Mouse (Mus musculus) heart, adult 2 months (tissue): ENCODE data around the gene Gpn1. TPM values are rescaled to one million over a fixed set of nuclear protein-coding genes. Genes with fewer than 3 reads are reported as not detected.

ENCODE experiments used
- DNase-seq, 2 experiments: peaks; one replicate each; pipeline ENCODE4 v3.0.0; 2021
- H3K27ac ChIP-seq: fragments of 200-600 bp; 2 replicates; pipeline ENCODE4 v1.8.1; 2022
- H3K27me3 ChIP-seq: fragments of 200-500 bp; 2 replicates; pipeline ENCODE4 v1.6.1; 2012; ENCODE audit warnings: mild to moderate bottlenecking, low read length, inconsistent platforms, mixed read lengths; ENCODE audit not compliant: control insufficient read depth, insufficient read depth
- H3K36me3 ChIP-seq: fragments of 200-500 bp; 2 replicates; pipeline ENCODE4 v1.6.1; 2012; ENCODE audit warnings: low read length, inconsistent platforms; ENCODE audit not compliant: control insufficient read depth, insufficient read depth
- H3K4me1 ChIP-seq: fragments of 200-500 bp; 2 replicates; pipeline ENCODE4 v1.6.1; 2011; ENCODE audit warnings: low read length; ENCODE audit not compliant: control insufficient read depth, insufficient read depth
- H3K4me3 ChIP-seq: fragments of 200-600 bp; 2 replicates; pipeline ENCODE4 v1.8.1; 2022
- H3K79me2 ChIP-seq: fragments of 200-500 bp; replicated peaks from 2 replicates; pipeline ENCODE4 v1.6.1; 2012; ENCODE audit warnings: mild to moderate bottlenecking, inconsistent platforms, low read length, moderate library complexity, mixed read lengths; ENCODE audit not compliant: control insufficient read depth, insufficient read depth
- H3K9ac ChIP-seq: fragments of 200-500 bp; 2 replicates; pipeline ENCODE4 v1.6.1; 2012; ENCODE audit warnings: low read depth, mild to moderate bottlenecking, control low read depth, inconsistent platforms, low read length, mixed read lengths
- CTCF ChIP-seq: fragments of 200-600 bp; IDR thresholded peaks from 2 replicates; pipeline ENCODE4 v1.8.1; 2022; ENCODE audit warnings: antibody characterized with exemption, mild to moderate bottlenecking, moderate library complexity
- EP300 ChIP-seq: fragments of 200-500 bp; IDR thresholded peaks from 2 replicates; pipeline ENCODE4 v1.6.1; 2011; ENCODE audit warnings: low read depth, low read length, control low read depth; ENCODE audit not compliant: insufficient read depth
- POLR2A ChIP-seq: fragments of 200-500 bp; IDR thresholded peaks from 2 replicates; pipeline ENCODE4 v1.6.1; 2011; ENCODE audit warnings: mild to moderate bottlenecking, low read depth, low read length, control low read depth; ENCODE audit not compliant: insufficient read depth
- WGBS: fragments of 180-500 bp; shearing (Covaris S2); methylation state at CpG from one replicate; pipeline ENCODE4 v1.1.7; 2018; 5-methylcytosine and 5-hydroxymethylcytosine counted together
- intact Hi-C: fragments of 180-260 bp; cut with DNase I; formaldehyde crosslinking; loops from one replicate; pipeline ENCODE4 v1.15.1; 2025
- polyA plus RNA-seq: library from polyadenylated mRNA; depleted of rRNA; stranded (reverse); fragments of >200 nt; gene quantifications from 2 replicates; pipeline ENCODE4 v1.2.3, GENCODE M21; 2012
- total RNA-seq, 2 experiments: library from RNA; stranded (reverse); gene quantifications; 2 replicates each; pipeline ENCODE4 v1.2.3; 2021

The Gpn1 gene
- total and polyA plus RNA-seq, 3 experiments = 12.9 to 23.1 (median 23.1) TPM

- DNase-seq = no peak
- WGBS = 52% methylated on average over 7 of the region's 7 CpGs
- Histone ChIP-seq H3K36me3 (no peaks in the 10 kb centered on the region), H3K79me2 (no peaks in the 10 kb centered on the region), H3K4me1 (no peaks in the 10 kb centered on the region), H3K4me3 (no peak overlapping the region), H3K27ac (no peak overlapping the region), H3K9ac (no peak overlapping the region), H3K27me3 (no peaks in the 10 kb centered on the region)
- TF ChIP-seq EP300 (no peak), POLR2A (no peak), CTCF (no peak)
- intact Hi-C loops = no loop called here
Observed at GRCm38 (mm10) chr5:31489116-31489769, 5.3 kb upstream of the Gpn1 start.

DNA sequence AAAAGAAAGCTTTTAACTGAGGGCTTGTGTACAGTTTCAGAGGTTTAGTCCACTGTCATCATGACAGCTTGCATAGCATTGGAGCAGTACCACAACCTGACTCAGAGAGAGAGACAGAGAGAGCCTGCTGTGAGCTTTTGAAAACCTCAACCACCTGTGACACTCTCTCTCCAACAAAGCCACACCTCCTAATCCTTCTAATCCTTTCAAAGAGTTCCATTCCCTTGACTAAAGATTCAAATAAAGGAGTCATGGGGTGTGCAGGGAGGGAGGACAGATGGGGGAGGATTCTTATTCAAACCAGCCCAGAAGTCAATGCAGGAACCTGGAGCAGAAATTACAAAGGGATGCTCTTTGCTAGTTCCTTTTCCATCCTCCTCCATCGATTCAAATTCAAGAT is 2.5 kb upstream of the Gpn1 start:
- Histone ChIP-seq H3K27me3 (no peaks in the 10 kb centered on the region), H3K9ac (no peak overlapping the region), H3K79me2 (no peaks in the 10 kb centered on the region), H3K4me3 (no peak overlapping the region), H3K36me3 (no peaks in the 10 kb centered on the region), H3K4me1 (no peaks in the 10 kb centered on the region), H3K27ac (no peak overlapping the region)
- WGBS = 45% methylated on average over 1 of the region's 1 CpGs
- intact Hi-C loops = no loop called here
- no peak for DNase-seq
- TF ChIP-seq EP300 = no peak
- TF ChIP-seq CTCF = no peak
- TF ChIP-seq POLR2A = no peak

- WGBS = 93% methylated on average over 10 of the region's 10 CpGs
Observed at GRCm38 (mm10) chr5:31504843-31505242, 10.3 kb downstream of the Gpn1 start.

DNA sequence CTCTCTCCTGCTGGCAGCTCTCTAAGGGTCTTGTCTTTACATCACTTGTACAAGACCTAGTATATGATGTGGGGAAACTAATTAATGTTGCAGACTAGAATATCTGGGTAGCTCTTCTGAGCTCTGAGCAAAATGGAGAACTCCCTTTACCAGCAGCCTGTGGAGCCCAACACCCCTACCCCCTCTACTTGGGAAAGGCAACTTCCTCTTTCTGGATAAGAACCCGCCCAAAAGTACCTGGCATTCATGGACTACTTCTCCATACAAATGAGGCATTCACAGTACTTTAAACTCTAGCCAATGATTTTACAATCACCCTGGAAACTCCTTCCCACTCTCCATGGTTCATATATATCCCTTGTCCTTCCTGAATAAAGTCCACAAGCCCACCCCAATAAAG is 17.9 kb downstream of the Gpn1 start:
- no peaks in the 10 kb centered on the region; the same call in 1 of the 2 replicates for H3K36me3 ChIP-seq
- H3K27ac ChIP-seq = no peak overlapping the region
- DNase-seq = no peak
- intact Hi-C loops = no loop called here
- WGBS = 63% methylated on average over 1 of the region's 1 CpGs
- TF ChIP-seq POLR2A = no peak
- H3K4me1 ChIP-seq = no peaks in the 10 kb centered on the region
- H3K4me3 ChIP-seq = no peak overlapping the region
- H3K27me3 ChIP-seq = no peaks in the 10 kb centered on the region
- no peaks in the 10 kb centered on the region for H3K79me2 ChIP-seq
- no peak overlapping the region for H3K9ac ChIP-seq

More at GRCm38 (mm10) chr5:31504843-31505242, 10.3 kb downstream of the Gpn1 start:
- Histone ChIP-seq H3K27me3 (no peaks in the 10 kb centered on the region), H3K9ac (no peak overlapping the region), H3K27ac (no peak overlapping the region), H3K4me3 (no peak overlapping the region), H3K79me2 (no peaks in the 10 kb centered on the region), H3K36me3 (peaks cover 3% of the 10 kb centered on the region), H3K4me1 (peaks cover 1% of the 10 kb centered on the region; the same call in 1 of the 2 replicates)
- intact Hi-C loops = no loop called here
- DNase-seq = no peak
- TF ChIP-seq CTCF (no peak), EP300 (no peak), POLR2A (no peak)

GRCm38 (mm10) chr5:31520556-31520955 is 26.0 kb downstream of the Gpn1 start:
- intact Hi-C loops = no loop called here
- Histone ChIP-seq H3K4me1 (no peaks in the 10 kb centered on the region), H3K9ac (no peak overlapping the region), H3K36me3 (no peaks in the 10 kb centered on the region), H3K79me2 (no peaks in the 10 kb centered on the region), H3K4me3 (no peak overlapping the region), H3K27ac (no peak overlapping the region), H3K27me3 (no peaks in the 10 kb centered on the region)
- TF ChIP-seq CTCF (no peak), EP300 (no peak), POLR2A (no peak)
- WGBS = 81% methylated on average over 6 of the region's 6 CpGs
- no peak for DNase-seq

- H3K27ac ChIP-seq = peak within 1 kb of the TSS; percentile 87
- TF ChIP-seq EP300 = no peak
- peak; percentile 69 for TF ChIP-seq POLR2A
- under 1% methylated on average over 28 of the region's 28 CpGs for WGBS
- peak within 1 kb of the TSS; percentile 100 for H3K4me3 ChIP-seq
- DNase-seq = peak; percentile 84 to 86
- peaks cover 1% of the 10 kb centered on the region; the same call in 1 of the 2 replicates for H3K4me1 ChIP-seq
- H3K79me2 ChIP-seq = peaks cover 3% of the 10 kb centered on the region
- H3K9ac ChIP-seq = peak within 1 kb of the TSS; percentile 75
- intact Hi-C loops = loop anchor here (1.0 to 2.0 kb wide), 2 partner anchors 32 to 74 kb away; partner anchors contain the start of genes Gpn1 and Zfp512
- no peaks in the 10 kb centered on the region for H3K27me3 ChIP-seq
- peaks cover 5% of the 10 kb centered on the region for H3K36me3 ChIP-seq
Observed at GRCm38 (mm10) chr5:31526354-31527116, 32.0 kb downstream of the Gpn1 start, which contains the start of gene Slc4a1ap. TSS of gene Slc4a1ap (plus strand) at chr5:31526995.
